Mouse (Mus musculus) myocyte (in vitro differentiated cells): ENCODE data around the gene Trpm3. TPM values are rescaled to one million over a fixed set of nuclear protein-coding genes. Genes with fewer than 3 reads are reported as not detected.

ENCODE experiments used
- H3K27me3 ChIP-seq: one replicate; pipeline ENCODE4 v1.6.1; 2011; ENCODE audit not compliant: control insufficient read depth, insufficient read depth, insufficient read length
- H3K36me3 ChIP-seq: one replicate; pipeline ENCODE4 v1.6.1; 2011; ENCODE audit not compliant: control insufficient read depth, insufficient read depth
- H3K4me2 ChIP-seq: one replicate; pipeline ENCODE4 v1.6.1; 2011; ENCODE audit warnings: low read depth, control low read depth
- H3K4me3 ChIP-seq: one replicate; pipeline ENCODE4 v1.5.1; 2011; ENCODE audit warnings: mild to moderate bottlenecking, control low read depth, moderate library complexity
- H3K79me2 ChIP-seq: one replicate; pipeline ENCODE4 v1.6.1; 2011; ENCODE audit not compliant: control insufficient read depth, insufficient read depth
- H3ac ChIP-seq: one replicate; pipeline ENCODE4 v1.6.1; 2011; ENCODE audit not compliant: control insufficient read depth, insufficient read length
- CEBPB ChIP-seq: IDR thresholded peaks from 2 replicates; pipeline ENCODE4 v1.6.1; 2011; ENCODE audit warnings: mild to moderate bottlenecking, moderate library complexity; ENCODE audit not compliant: poor library complexity, insufficient read depth, severe bottlenecking
- E2F4 ChIP-seq: IDR thresholded peaks from one replicate; pipeline ENCODE4 v1.6.1; 2011; ENCODE audit warnings: mild to moderate bottlenecking, control low read depth, moderate library complexity; ENCODE audit not compliant: insufficient read depth
- MAX ChIP-seq: IDR thresholded peaks from one replicate; pipeline ENCODE4 v1.6.1; 2011; ENCODE audit warnings: low read depth, mild to moderate bottlenecking, control low read depth
- MYOD1 ChIP-seq, 3 experiments: IDR thresholded peaks; one replicate each; pipeline ENCODE4 v1.6.1; 2011; ENCODE audit warnings: control low read depth in 2 of 3, low read depth in 2 of 3, mild to moderate bottlenecking in 2 of 3, moderate library complexity in 1 of 3; ENCODE audit not compliant: insufficient read length in 2 of 3, control insufficient read depth in 1 of 3
- MYOG ChIP-seq, 3 experiments: IDR thresholded peaks; one replicate each; pipeline ENCODE4 v1.6.1; 2011; ENCODE audit warnings: control low read depth in 2 of 3, low read depth in 2 of 3, mild to moderate bottlenecking in 2 of 3; ENCODE audit not compliant: insufficient read length in 2 of 3, control insufficient read depth in 1 of 3, insufficient read depth in 1 of 3
- POLR2A ChIP-seq: IDR thresholded peaks from one replicate; pipeline ENCODE4 v1.6.1; 2011; ENCODE audit warnings: low read depth, mild to moderate bottlenecking, control low read depth, moderate library complexity; ENCODE audit not compliant: insufficient read length
- POLR2AphosphoS2 ChIP-seq: IDR thresholded peaks from one replicate; pipeline ENCODE4 v1.6.1; 2011; ENCODE audit warnings: low read depth, control low read depth; ENCODE audit not compliant: insufficient read length
- REST ChIP-seq: IDR thresholded peaks from one replicate; pipeline ENCODE4 v1.6.1; 2011; ENCODE audit warnings: mild to moderate bottlenecking, control low read depth, moderate library complexity; ENCODE audit not compliant: insufficient read depth, insufficient read length
- SRF ChIP-seq: IDR thresholded peaks from one replicate; pipeline ENCODE4 v1.6.1; 2011; ENCODE audit warnings: low read depth; ENCODE audit not compliant: control insufficient read depth, insufficient read length
- TCF12 ChIP-seq: IDR thresholded peaks from one replicate; pipeline ENCODE4 v1.6.1; 2011; ENCODE audit warnings: mild to moderate bottlenecking, control low read depth; ENCODE audit not compliant: poor library complexity, insufficient read depth, severe bottlenecking
- TCF3 ChIP-seq: IDR thresholded peaks from one replicate; pipeline ENCODE4 v1.6.1; 2011; ENCODE audit warnings: low read depth, control low read depth; ENCODE audit not compliant: insufficient read length
- USF1 ChIP-seq: IDR thresholded peaks from one replicate; pipeline ENCODE4 v1.6.1; 2011; ENCODE audit warnings: low read depth, mild to moderate bottlenecking, control low read depth, moderate library complexity
- polyA plus RNA-seq: library from polyadenylated mRNA; unstranded; fragments of >200 nt; fragmentation: generic; extraction: Trizol; gene quantifications from one replicate; pipeline ENCODE4 v1.2.1, GENCODE M21; 2012; ENCODE audit warnings: missing spikeins

Gene Trpm3
- polyA plus RNA-seq, 1 experiment, result 0.05 TPM

- TF ChIP-seq REST, result no peak
- TF ChIP-seq POLR2A, result no peak
- TF ChIP-seq USF1, result no peak
- no peak for TF ChIP-seq MYOD1 (IDR thresholded peaks at IDR 0.05; ENCODE audit: control insufficient read depth in 1 of 3, insufficient read length in 2 of 3, low read depth in 2 of 3)
- TF ChIP-seq E2F4, result no peak
- no peak for TF ChIP-seq CEBPB
- TF ChIP-seq MYOG (IDR thresholded peaks at IDR 0.05; ENCODE audit: control insufficient read depth in 1 of 3, insufficient read depth in 1 of 3, insufficient read length in 2 of 3, low read depth in 2 of 3), result no peak
- no peak for TF ChIP-seq SRF
- no peak for TF ChIP-seq POLR2AphosphoS2
- TF ChIP-seq MAX, result no peak
- no peak for TF ChIP-seq TCF3
- TF ChIP-seq TCF12, result no peak
- no peaks in the 10 kb centered on the region for H3K27me3 ChIP-seq
- H3K4me3 ChIP-seq, result no peak overlapping the region
- H3K4me2 ChIP-seq, result no peak overlapping the region
- H3K79me2 ChIP-seq, result no peaks in the 10 kb centered on the region
- H3ac ChIP-seq, result no peak overlapping the region
- no peaks in the 10 kb centered on the region for H3K36me3 ChIP-seq
These were observed 330.8 kb downstream of the Trpm3 start for GRCm38 (mm10) chr19:22469608-22470007.

- Histone ChIP-seq H3K36me3 (no peaks in the 10 kb centered on the region), H3K4me2 (no peak overlapping the region), H3ac (no peak overlapping the region), H3K27me3 (no peaks in the 10 kb centered on the region), H3K4me3 (no peak overlapping the region), H3K79me2 (no peaks in the 10 kb centered on the region)
- no peak for TF ChIP-seq POLR2A
- no peak for TF ChIP-seq TCF12
- no peak for TF ChIP-seq E2F4
These were observed 334.3 kb downstream of the Trpm3 start for GRCm38 (mm10) chr19:22473030-22473712.

- Histone ChIP-seq H3K4me3 (no peak overlapping the region), H3K4me2 (no peak overlapping the region), H3K36me3 (no peaks in the 10 kb centered on the region), H3K27me3 (no peaks in the 10 kb centered on the region), H3K79me2 (no peaks in the 10 kb centered on the region), H3ac (no peak overlapping the region)
- TF ChIP-seq MAX, result no peak
- TF ChIP-seq POLR2A, result no peak
- no peak for TF ChIP-seq SRF
- TF ChIP-seq E2F4, result no peak
- TF ChIP-seq MYOD1 (IDR thresholded peaks at IDR 0.05; ENCODE audit: control insufficient read depth in 1 of 3, insufficient read length in 2 of 3, low read depth in 2 of 3), result no peak
- TF ChIP-seq POLR2AphosphoS2, result no peak
- no peak for TF ChIP-seq USF1
- TF ChIP-seq MYOG (IDR thresholded peaks at IDR 0.05; ENCODE audit: control insufficient read depth in 1 of 3, insufficient read depth in 1 of 3, insufficient read length in 2 of 3, low read depth in 2 of 3), result no peak
These were observed 339.6 kb downstream of the Trpm3 start for GRCm38 (mm10) chr19:22478295-22478989.

- Histone ChIP-seq H3K79me2 (no peaks in the 10 kb centered on the region), H3K36me3 (no peaks in the 10 kb centered on the region), H3ac (no peak overlapping the region), H3K4me2 (no peak overlapping the region), H3K27me3 (no peaks in the 10 kb centered on the region), H3K4me3 (no peak overlapping the region)
- TF ChIP-seq MYOG (IDR thresholded peaks at IDR 0.05; ENCODE audit: control insufficient read depth in 1 of 3, insufficient read depth in 1 of 3, insufficient read length in 2 of 3, low read depth in 2 of 3), result no peak
- no peak for TF ChIP-seq MYOD1 (IDR thresholded peaks at IDR 0.05; ENCODE audit: control insufficient read depth in 1 of 3, insufficient read length in 2 of 3, low read depth in 2 of 3)
- TF ChIP-seq TCF12, result no peak
- TF ChIP-seq POLR2A, result no peak
- TF ChIP-seq POLR2AphosphoS2, result no peak
- TF ChIP-seq CEBPB, result no peak
- TF ChIP-seq REST, result no peak
- no peak for TF ChIP-seq USF1
- no peak for TF ChIP-seq MAX
- no peak for TF ChIP-seq TCF3
- no peak for TF ChIP-seq SRF
- no peak for TF ChIP-seq E2F4
These were observed 364.6 kb downstream of the Trpm3 start for GRCm38 (mm10) chr19:22503469-22503868.

- no peak overlapping the region for H3K4me2 ChIP-seq
- no peak overlapping the region for H3K4me3 ChIP-seq
- H3K79me2 ChIP-seq, result no peaks in the 10 kb centered on the region
- no peaks in the 10 kb centered on the region for H3K27me3 ChIP-seq
- TF ChIP-seq TCF3 (no peak), MYOD1 (IDR thresholded peaks at IDR 0.05; ENCODE audit: control insufficient read depth in 1 of 3, insufficient read length in 2 of 3, low read depth in 2 of 3) (no peak), POLR2A (no peak), TCF12 (no peak), SRF (no peak), CEBPB (no peak), E2F4 (no peak)
- no peaks in the 10 kb centered on the region for H3K36me3 ChIP-seq
- H3ac ChIP-seq, result no peak overlapping the region
These were observed 379.7 kb downstream of the Trpm3 start for GRCm38 (mm10) chr19:22518508-22518907.
